Mouse (Mus musculus) olfactory bulb, adult 2 months (tissue): ENCODE measurements around the gene Parvb.

ENCODE experiments used
- CTCF ChIP-seq: fragments of 200-500 bp; IDR thresholded peaks from 2 replicates; pipeline ENCODE4 v1.5.1; 2012; ENCODE audit warnings: low read depth, mild to moderate bottlenecking, low read length, moderate library complexity; ENCODE audit not compliant: insufficient read depth
- POLR2A ChIP-seq: fragments of 200-500 bp; IDR thresholded peaks from 2 replicates; pipeline ENCODE4 v1.6.1; 2012; ENCODE audit warnings: mild to moderate bottlenecking, low read depth, low read length, moderate library complexity; ENCODE audit not compliant: insufficient read depth

DNA sequence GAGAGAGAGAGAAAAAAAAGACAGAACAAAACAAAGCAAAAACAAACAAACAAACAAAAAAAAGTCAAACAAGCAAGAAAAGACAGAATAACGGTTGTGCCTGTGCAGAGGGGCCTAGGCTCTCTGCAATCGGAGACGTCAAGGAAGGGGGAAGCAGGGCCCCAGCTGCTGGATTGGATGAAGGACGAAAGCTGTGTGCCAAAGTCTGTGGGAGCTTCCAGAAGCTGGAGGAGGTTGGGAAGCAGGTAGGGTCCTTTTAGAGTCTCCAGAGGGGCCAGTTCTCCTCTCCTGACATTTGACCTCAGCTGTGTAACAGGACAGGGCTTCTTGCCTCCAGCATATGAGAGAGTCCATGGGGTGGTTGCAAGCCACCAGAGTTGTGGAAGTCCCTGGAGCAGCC lies 44.2 kb downstream of the Parvb start:
- TF ChIP-seq CTCF (no peak), POLR2A (no peak)
